Mouse (Mus musculus) duodenum, adult 2 months (tissue): ENCODE data around the gene Lsm2. TPM values are rescaled to one million over a fixed set of nuclear protein-coding genes. Genes with fewer than 3 reads are reported as not detected.

ENCODE experiments used
- polyA plus RNA-seq: library from polyadenylated mRNA; depleted of rRNA; stranded (reverse); fragments of >200 nt; gene quantifications from 2 replicates; pipeline ENCODE4 v1.2.3, GENCODE M21; 2012; ENCODE audit warnings: low replicate concordance; rRNA removed

The Lsm2 gene
- polyA plus RNA-seq = 88.2 and 110 TPM in 2 replicates

GRCm38 (mm10) chr17:34981690-34982180 is at the start of gene Lsm2:
TSS of gene Lsm2 (plus strand) at chr17:34981862.

GRCm38 (mm10) chr17:34959130-34959778 is 22.4 kb upstream of the Lsm2 start, which contains the start of gene Hspa1b:
TSS of gene Hspa1b (minus strand) at chr17:34959238.

GRCm38 (mm10) chr17:34969822-34970221 is 11.8 kb upstream of the Lsm2 start, which contains the start of gene Gm20481:
TSS of gene Gm20481 (plus strand) at chr17:34969912.

GRCm38 (mm10) chr17:34972069-34972749 is 9.5 kb upstream of the Lsm2 start, which contains the start of the genes Hspa1a and Hspa1l:
TSS of gene Hspa1a (minus strand) at chr17:34972156.
TSS of gene Hspa1l (plus strand) at chr17:34972703.

GRCm38 (mm10) chr17:35000717-35001451 is 19.2 kb downstream of the Lsm2 start, which contains the start of gene Vars:
TSS of gene Vars (plus strand) at chr17:35000987.

GRCm38 (mm10) chr17:35016376-35016775 is 34.7 kb downstream of the Lsm2 start, which contains the start of gene Vwa7:
TSS of gene Vwa7 (plus strand) at chr17:35016579.

GRCm38 (mm10) chr17:35027277-35028068 is 45.8 kb downstream of the Lsm2 start, which contains the start of gene Sapcd1:
TSS of gene Sapcd1 (minus strand) at chr17:35028016.

Other genes with a start within 250 kb of the Lsm2 start
- gene C4b, start 238.0 kb upstream of the Lsm2 start, polyA plus RNA-seq = 13.4 and 20.2 TPM in 2 replicates
- 4.3 and 8.4 TPM in 2 replicates for gene Cyp21a1, start 177.3 kb upstream of the Lsm2 start, polyA plus RNA-seq
- gene Stk19, start 144.9 kb upstream of the Lsm2 start, polyA plus RNA-seq = 55.2 and 59.8 TPM in 2 replicates
- gene Dxo, start 144.8 kb upstream of the Lsm2 start, polyA plus RNA-seq = 63.9 and 83.5 TPM in 2 replicates
- gene Skiv2l, start 131.7 kb upstream of the Lsm2 start, polyA plus RNA-seq = 66.9 and 74.8 TPM in 2 replicates
- gene Nelfe, start 131.5 kb upstream of the Lsm2 start, polyA plus RNA-seq = 14.9 and 36.1 TPM in 2 replicates
- gene Cfb, start 119.3 kb upstream of the Lsm2 start, polyA plus RNA-seq = 16.5 and 49.9 TPM in 2 replicates
- gene Zbtb12, start 102.4 kb upstream of the Lsm2 start, polyA plus RNA-seq = 6.2 and 6.7 TPM in 2 replicates
- gene Gm20547, start 99.8 kb upstream of the Lsm2 start, polyA plus RNA-seq = not detected in 2 replicates
- 5.1 and 6.8 TPM in 2 replicates for gene C2, start 83.6 kb upstream of the Lsm2 start, polyA plus RNA-seq
- gene Ehmt2, start 83.4 kb upstream of the Lsm2 start, polyA plus RNA-seq = 206 and 215 TPM in 2 replicates
- 74.7 and 81.1 TPM in 2 replicates for gene Slc44a4, start 67.4 kb upstream of the Lsm2 start, polyA plus RNA-seq
- gene Neu1, start 50.6 kb upstream of the Lsm2 start, polyA plus RNA-seq = 40.9 and 52.9 TPM in 2 replicates
- gene Hspa1b, start 22.6 kb upstream of the Lsm2 start, polyA plus RNA-seq = 5.4 and 9.5 TPM in 2 replicates
- gene Gm20481, start 11.9 kb upstream of the Lsm2 start, polyA plus RNA-seq = not detected in 2 replicates
- 4.9 and 6.7 TPM in 2 replicates for gene Hspa1a, start 9.7 kb upstream of the Lsm2 start, polyA plus RNA-seq
- gene Hspa1l, start 9.2 kb upstream of the Lsm2 start, polyA plus RNA-seq = 0.15 and 0.22 TPM in 2 replicates
- gene Vars, start 19.1 kb downstream of the Lsm2 start, polyA plus RNA-seq = 142 and 150 TPM in 2 replicates
- gene Vwa7, start 34.7 kb downstream of the Lsm2 start, polyA plus RNA-seq = 1.6 and 2.0 TPM in 2 replicates
- 0.41 and 0.69 TPM in 2 replicates for gene Sapcd1, start 46.2 kb downstream of the Lsm2 start, polyA plus RNA-seq
- gene Msh5, start 64.9 kb downstream of the Lsm2 start, polyA plus RNA-seq = 2.0 and 5.6 TPM in 2 replicates
- 133 and 202 TPM in 2 replicates for gene Clic1, start 68.1 kb downstream of the Lsm2 start, polyA plus RNA-seq
- gene Ddah2, start 77.2 kb downstream of the Lsm2 start, polyA plus RNA-seq = 13.4 and 17.5 TPM in 2 replicates
- gene Ly6g6c, start 83.5 kb downstream of the Lsm2 start, polyA plus RNA-seq = 0.85 and 7.5 TPM in 2 replicates
- 0.18 and 0.55 TPM in 2 replicates for gene Mpig6b, start 84.3 kb downstream of the Lsm2 start, polyA plus RNA-seq
- gene Ly6g6e, start 95.0 kb downstream of the Lsm2 start, polyA plus RNA-seq = 0.15 and 29.8 TPM in 2 replicates
- 5.8 and 13.6 TPM in 2 replicates for gene Ly6g6d, start 96.2 kb downstream of the Lsm2 start, polyA plus RNA-seq
- 3.3 and 4.6 TPM in 2 replicates for gene Ly6g6f, start 103.7 kb downstream of the Lsm2 start, polyA plus RNA-seq
- gene Abhd16a, start 107.4 kb downstream of the Lsm2 start, polyA plus RNA-seq = 135 and 240 TPM in 2 replicates
- gene Ly6g5c, start 126.4 kb downstream of the Lsm2 start, polyA plus RNA-seq = not detected in 2 replicates
- 1.7 TPM in 2 replicates for gene Ly6g5b, start 133.6 kb downstream of the Lsm2 start, polyA plus RNA-seq
- gene Gpank1, start 139.6 kb downstream of the Lsm2 start, polyA plus RNA-seq = 15.1 and 26.1 TPM in 2 replicates
- 334 and 557 TPM in 2 replicates for gene Csnk2b, start 140.2 kb downstream of the Lsm2 start, polyA plus RNA-seq
- 21.5 and 30.6 TPM in 2 replicates for gene D17H6S53E, start 144.5 kb downstream of the Lsm2 start, polyA plus RNA-seq
- gene Apom, start 150.2 kb downstream of the Lsm2 start, polyA plus RNA-seq = 0.25 TPM in 2 replicates
- gene Bag6, start 153.3 kb downstream of the Lsm2 start, polyA plus RNA-seq = 179 and 180 TPM in 2 replicates
- 388 and 529 TPM in 2 replicates for gene Prrc2a, start 183.0 kb downstream of the Lsm2 start, polyA plus RNA-seq
- 0.76 TPM in 1 of 2 replicates, not detected in the other for gene Aif1, start 194.2 kb downstream of the Lsm2 start, polyA plus RNA-seq
- gene Lst1, start 206.6 kb downstream of the Lsm2 start, polyA plus RNA-seq = 6.5 and 24.6 TPM in 2 replicates
- 6.3 and 41.5 TPM in 2 replicates for gene Ltb, start 212.6 kb downstream of the Lsm2 start, polyA plus RNA-seq
- 1.5 and 1.8 TPM in 2 replicates for gene Tnf, start 220.1 kb downstream of the Lsm2 start, polyA plus RNA-seq
- gene Lta, start 223.5 kb downstream of the Lsm2 start, polyA plus RNA-seq = 0.70 and 1.1 TPM in 2 replicates
- not detected in 2 replicates for gene Gm16181, start 239.0 kb downstream of the Lsm2 start, polyA plus RNA-seq